Mouse (Mus musculus): ENCODE results near the gene Rp2. TPM values are rescaled to one million over a fixed set of nuclear protein-coding genes. Genes with fewer than 3 reads are reported as not detected.

Rp2 gene
- polyA plus RNA-seq, 1 experiment from 2014 or later, result 18.5 TPM

Other genes with a start within 250 kb of the Rp2 start
- 0.39 and 0.65 TPM in 2 replicates for gene Slc9a7, start 72.7 kb upstream of the Rp2 start, polyA plus RNA-seq (2016; fragmentation: Nextera tagmentation; extraction: Ambion mirVana)
- 11.7 and 12.6 TPM in 2 replicates for gene Jade3, start 61.2 kb downstream of the Rp2 start, polyA plus RNA-seq (2016; fragmentation: Nextera tagmentation; extraction: Ambion mirVana)
- 0.20 and 0.21 TPM in 2 replicates for gene Rgn, start 185.3 kb downstream of the Rp2 start, polyA plus RNA-seq (2016; fragmentation: Nextera tagmentation; extraction: Ambion mirVana)